Comparison of ENCODE assay signal across 31 mouse cellular contexts in genomic region chr2:104163978-104164487, GRCm38 (mm10). TPM values are rescaled to one million over a fixed set of nuclear protein-coding genes. Genes with fewer than 3 reads are reported as not detected.
"Had no signal": no experiment of that assay in that cellular context is flagged by ENCODE, and none has a peak within 500 bp of the region (broad histone marks: within the 10 kb centered on the region; RNA-seq: fewer than 3 reads in every experiment).

No protein-coding gene starts in this region.

- H3K36me3 ChIP-seq: embryonic facial prominence, embryonic 10.5 days; embryonic facial prominence, embryonic 12.5 days; embryonic facial prominence, embryonic 13.5 days; embryonic facial prominence, embryonic 15.5 days; forebrain, embryonic 10.5 days; forebrain, embryonic 12.5 days had no signal

- ATAC-seq: forebrain, embryonic 13.5 days; forebrain, embryonic 14.5 days; forebrain, embryonic 15.5 days; forebrain, embryonic 16.5 days; forebrain, postnatal 0 days had no signal

- H3K9me3 ChIP-seq: embryonic facial prominence, embryonic 10.5 days; embryonic facial prominence, embryonic 12.5 days; embryonic facial prominence, embryonic 13.5 days; embryonic facial prominence, embryonic 15.5 days; forebrain, embryonic 10.5 days; forebrain, embryonic 12.5 days; forebrain, embryonic 13.5 days; forebrain, embryonic 15.5 days had no signal

- H3K27me3 ChIP-seq: embryonic facial prominence, embryonic 12.5 days; embryonic facial prominence, embryonic 13.5 days; embryonic facial prominence, embryonic 15.5 days; forebrain, embryonic 12.5 days; forebrain, embryonic 13.5 days; forebrain, embryonic 15.5 days had no signal

- H3K9ac ChIP-seq: embryonic facial prominence, embryonic 12.5 days; embryonic facial prominence, embryonic 13.5 days; embryonic facial prominence, embryonic 15.5 days; forebrain, embryonic 12.5 days; forebrain, embryonic 13.5 days; forebrain, embryonic 15.5 days; forebrain, postnatal 0 days had no signal

- DNase-seq: cerebellum, adult 2 months; cerebellum, adult 8-10 months; cerebellum, adult 9-10 months; cerebellum, adult 9-11 months; cerebellum, postnatal 10 days; cerebellum, postnatal 14 days; cerebellum, postnatal 25 days; cerebellum, postnatal 36 days; embryo, embryonic 11 days; forebrain, postnatal 0 days; gastrocnemius, adult 2 months; gastrocnemius, postnatal 10 days; gastrocnemius, postnatal 14 days; gastrocnemius, postnatal 25 days; gastrocnemius, postnatal 36 days; heart, adult 18-20 months; heart, adult 2 months had no signal

- H3K4me1 ChIP-seq: embryonic facial prominence, embryonic 10.5 days; embryonic facial prominence, embryonic 12.5 days; embryonic facial prominence, embryonic 13.5 days; embryonic facial prominence, embryonic 15.5 days had no signal

- H3K4me3 ChIP-seq: embryonic facial prominence, embryonic 10.5 days; embryonic facial prominence, embryonic 12.5 days; embryonic facial prominence, embryonic 13.5 days; embryonic facial prominence, embryonic 15.5 days; erythroblast, embryonic 14.5 days; forebrain, embryonic 10.5 days; forebrain, embryonic 12.5 days; forebrain, embryonic 13.5 days; forebrain, embryonic 15.5 days; gastrocnemius, adult 2 months; heart, adult 2 months had no signal

- H3K27ac ChIP-seq: embryonic facial prominence, embryonic 10.5 days; embryonic facial prominence, embryonic 12.5 days; embryonic facial prominence, embryonic 13.5 days; embryonic facial prominence, embryonic 15.5 days; forebrain, embryonic 10.5 days; forebrain, embryonic 12.5 days; forebrain, embryonic 13.5 days; forebrain, embryonic 15.5 days; gastrocnemius, adult 2 months; heart, adult 2 months had no signal

- H3K4me2 ChIP-seq: embryonic facial prominence, embryonic 12.5 days; embryonic facial prominence, embryonic 13.5 days; embryonic facial prominence, embryonic 15.5 days; forebrain, embryonic 12.5 days; forebrain, embryonic 13.5 days; forebrain, embryonic 15.5 days had no signal

RNA-seq across cellular contexts. Expression of gene A930018P22Rik, which starts 41.5 kb away (rescaled TPM):
- polyA plus RNA-seq: embryonic facial prominence, embryonic 10.5 days; embryonic facial prominence, embryonic 11.5 days; embryonic facial prominence, embryonic 12.5 days; embryonic facial prominence, embryonic 13.5 days; embryonic facial prominence, embryonic 14.5 days; embryonic facial prominence, embryonic 15.5 days; forebrain, embryonic 10.5 days; forebrain, embryonic 11.5 days; forebrain, embryonic 12.5 days; forebrain, embryonic 13.5 days; forebrain, embryonic 14.5 days; forebrain, embryonic 15.5 days; forebrain, embryonic 16.5 days; forebrain, postnatal 0 days; heart, adult 2 months had no signal
